Mouse (Mus musculus): ENCODE results near the gene Stk17b. TPM values are rescaled to one million over a fixed set of nuclear protein-coding genes. Genes with fewer than 3 reads are reported as not detected.

The Stk17b gene
- polyA plus RNA-seq, 1 experiment from 2014 or later, result 14.6 TPM

GRCm38 (mm10) chr1:53776176-53776905, 8.7 kb downstream of the Stk17b start:
- 94% methylated on average over 7 of the region's 7 CpGs for WGBS
- Histone ChIP-seq H3K36me3 (ENCODE audit: control insufficient read depth, insufficient read depth, low read length) (no peaks in the 10 kb centered on the region), H3K27me3 (ENCODE audit: control insufficient read depth, insufficient read depth, low read length) (no peaks in the 10 kb centered on the region), H3K4me1 (replicated peaks; ENCODE audit: control insufficient read depth, insufficient read depth) (no peaks in the 10 kb centered on the region), H3K9me3 (ENCODE audit: control insufficient read depth, low read length) (no peaks in the 10 kb centered on the region), H3K9ac (ENCODE audit: low read length) (no peak overlapping the region), H3K4me3 (ENCODE audit: low read depth, low read length) (no peak overlapping the region), H3K4me2 (replicated peaks; ENCODE audit: low read depth) (no peak overlapping the region), H3K27ac (replicated peaks) (no peak overlapping the region)
- TF ChIP-seq EP300 (optimal IDR thresholded peaks at IDR 0.05) (no peak), CTCF (IDR thresholded peaks at IDR 0.05; ENCODE audit: low read depth) (no peak)
- ATAC-seq (ENCODE audit: low FRiP score, low TSS enrichment) (no peak), DNase-seq (ENCODE audit: low spot score) (no peak)

GRCm38 (mm10) chr1:53775545-53775944, 9.5 kb downstream of the Stk17b start:
- WGBS, result 90% methylated on average over 2 of the region's 2 CpGs
- no peak overlapping the region for H3K27ac ChIP-seq (replicated peaks)
- H3K4me1 ChIP-seq (replicated peaks; ENCODE audit: control insufficient read depth, insufficient read depth), result no peaks in the 10 kb centered on the region
- no peaks in the 10 kb centered on the region for H3K27me3 ChIP-seq (ENCODE audit: control insufficient read depth, insufficient read depth, low read length)
- H3K9ac ChIP-seq (ENCODE audit: low read length), result no peak overlapping the region
- no peaks in the 10 kb centered on the region for H3K9me3 ChIP-seq (ENCODE audit: control insufficient read depth, low read length)
- no peak for ATAC-seq (ENCODE audit: low FRiP score, low TSS enrichment)
- no peaks in the 10 kb centered on the region for H3K36me3 ChIP-seq (ENCODE audit: control insufficient read depth, insufficient read depth, low read length)
- H3K4me2 ChIP-seq (replicated peaks; ENCODE audit: low read depth), result no peak overlapping the region
- TF ChIP-seq CTCF (IDR thresholded peaks at IDR 0.05; ENCODE audit: low read depth) (no peak), EP300 (optimal IDR thresholded peaks at IDR 0.05) (no peak)
- H3K4me3 ChIP-seq (ENCODE audit: low read depth, low read length), result no peak overlapping the region
- no peak for DNase-seq (ENCODE audit: low spot score)

- Histone ChIP-seq H3K4me3 (ENCODE audit: low read depth, low read length) (no peak overlapping the region), H3K36me3 (ENCODE audit: control insufficient read depth, insufficient read depth, low read length) (no peaks in the 10 kb centered on the region), H3K27ac (replicated peaks) (no peak overlapping the region), H3K9me3 (ENCODE audit: control insufficient read depth, low read length) (no peaks in the 10 kb centered on the region), H3K9ac (ENCODE audit: low read length) (no peak overlapping the region), H3K4me1 (replicated peaks; ENCODE audit: control insufficient read depth, insufficient read depth) (no peaks in the 10 kb centered on the region), H3K4me2 (replicated peaks; ENCODE audit: low read depth) (no peak overlapping the region), H3K27me3 (ENCODE audit: control insufficient read depth, insufficient read depth, low read length) (no peaks in the 10 kb centered on the region)
- no peak for ATAC-seq (ENCODE audit: low FRiP score, low TSS enrichment)
- DNase-seq (ENCODE audit: low spot score), result no peak
- TF ChIP-seq EP300 (optimal IDR thresholded peaks at IDR 0.05) (no peak), CTCF (IDR thresholded peaks at IDR 0.05; ENCODE audit: low read depth) (no peak)
- 73% methylated on average over 6 of the region's 6 CpGs for WGBS
These were observed 10.0 kb downstream of the Stk17b start for GRCm38 (mm10) chr1:53775036-53775435.

GRCm38 (mm10) chr1:53774571-53774970, 10.5 kb downstream of the Stk17b start:
- no peak for DNase-seq (ENCODE audit: low spot score)
- Histone ChIP-seq H3K4me2 (replicated peaks; ENCODE audit: low read depth) (no peak overlapping the region), H3K9ac (ENCODE audit: low read length) (no peak overlapping the region), H3K27me3 (ENCODE audit: control insufficient read depth, insufficient read depth, low read length) (no peaks in the 10 kb centered on the region), H3K4me1 (replicated peaks; ENCODE audit: control insufficient read depth, insufficient read depth) (no peaks in the 10 kb centered on the region), H3K27ac (replicated peaks) (no peak overlapping the region), H3K9me3 (ENCODE audit: control insufficient read depth, low read length) (no peaks in the 10 kb centered on the region), H3K36me3 (ENCODE audit: control insufficient read depth, insufficient read depth, low read length) (no peaks in the 10 kb centered on the region), H3K4me3 (ENCODE audit: low read depth, low read length) (no peak overlapping the region)
- TF ChIP-seq EP300 (optimal IDR thresholded peaks at IDR 0.05), result no peak
- TF ChIP-seq CTCF (IDR thresholded peaks at IDR 0.05; ENCODE audit: low read depth), result no peak
- 85% methylated on average over 3 of the region's 3 CpGs for WGBS
- ATAC-seq (ENCODE audit: low FRiP score, low TSS enrichment), result no peak

GRCm38 (mm10) chr1:53773994-53774393, 11.0 kb downstream of the Stk17b start:
- TF ChIP-seq EP300 (optimal IDR thresholded peaks at IDR 0.05), result no peak
- no peak for TF ChIP-seq CTCF (IDR thresholded peaks at IDR 0.05; ENCODE audit: low read depth)
- no peaks in the 10 kb centered on the region for H3K4me1 ChIP-seq (replicated peaks; ENCODE audit: control insufficient read depth, insufficient read depth)
- no peak for DNase-seq (ENCODE audit: low spot score)
- H3K36me3 ChIP-seq (ENCODE audit: control insufficient read depth, insufficient read depth, low read length), result no peaks in the 10 kb centered on the region
- WGBS, result 58% methylated on average over 6 of the region's 6 CpGs
- H3K4me2 ChIP-seq (replicated peaks; ENCODE audit: low read depth), result no peak overlapping the region
- no peaks in the 10 kb centered on the region for H3K9me3 ChIP-seq (ENCODE audit: control insufficient read depth, low read length)
- H3K27me3 ChIP-seq (ENCODE audit: control insufficient read depth, insufficient read depth, low read length), result no peaks in the 10 kb centered on the region
- no peak overlapping the region for H3K4me3 ChIP-seq (ENCODE audit: low read depth, low read length)
- H3K27ac ChIP-seq (replicated peaks), result no peak overlapping the region
- no peak for ATAC-seq (ENCODE audit: low FRiP score, low TSS enrichment)
- H3K9ac ChIP-seq (ENCODE audit: low read length), result no peak overlapping the region

- H3K4me2 ChIP-seq (replicated peaks; ENCODE audit: low read depth), result no peak overlapping the region
- H3K4me1 ChIP-seq (replicated peaks; ENCODE audit: control insufficient read depth, insufficient read depth), result no peaks in the 10 kb centered on the region
- ATAC-seq (ENCODE audit: low FRiP score, low TSS enrichment) (no peak), DNase-seq (ENCODE audit: low spot score) (no peak)
- H3K9me3 ChIP-seq (ENCODE audit: control insufficient read depth, low read length), result no peaks in the 10 kb centered on the region
- no peaks in the 10 kb centered on the region for H3K27me3 ChIP-seq (ENCODE audit: control insufficient read depth, insufficient read depth, low read length)
- H3K36me3 ChIP-seq (ENCODE audit: control insufficient read depth, insufficient read depth, low read length), result no peaks in the 10 kb centered on the region
- no peak overlapping the region for H3K27ac ChIP-seq (replicated peaks)
- TF ChIP-seq CTCF (IDR thresholded peaks at IDR 0.05; ENCODE audit: low read depth), result no peak
- TF ChIP-seq EP300 (optimal IDR thresholded peaks at IDR 0.05), result no peak
- no peak overlapping the region for H3K9ac ChIP-seq (ENCODE audit: low read length)
- no peak overlapping the region for H3K4me3 ChIP-seq (ENCODE audit: low read depth, low read length)
- 89% methylated on average over 3 of the region's 3 CpGs for WGBS
These were observed 12.1 kb downstream of the Stk17b start for GRCm38 (mm10) chr1:53772967-53773366.
